Mouse (Mus musculus) A20 (cell line): Measurements from ENCODE around the gene Prr5l.

Experiments used
- DNase-seq: peaks from one replicate; pipeline ENCODE4 v3.0.0-alpha.2; 2011; ENCODE audit warnings: low read depth, low spot score

Prr5l gene

GRCm38 (mm10) chr2:101882998-101883397 is at the start of gene Prr5l:
TSS of gene Prr5l (minus strand) at chr2:101883027.
- no peak for DNase-seq

DNA sequence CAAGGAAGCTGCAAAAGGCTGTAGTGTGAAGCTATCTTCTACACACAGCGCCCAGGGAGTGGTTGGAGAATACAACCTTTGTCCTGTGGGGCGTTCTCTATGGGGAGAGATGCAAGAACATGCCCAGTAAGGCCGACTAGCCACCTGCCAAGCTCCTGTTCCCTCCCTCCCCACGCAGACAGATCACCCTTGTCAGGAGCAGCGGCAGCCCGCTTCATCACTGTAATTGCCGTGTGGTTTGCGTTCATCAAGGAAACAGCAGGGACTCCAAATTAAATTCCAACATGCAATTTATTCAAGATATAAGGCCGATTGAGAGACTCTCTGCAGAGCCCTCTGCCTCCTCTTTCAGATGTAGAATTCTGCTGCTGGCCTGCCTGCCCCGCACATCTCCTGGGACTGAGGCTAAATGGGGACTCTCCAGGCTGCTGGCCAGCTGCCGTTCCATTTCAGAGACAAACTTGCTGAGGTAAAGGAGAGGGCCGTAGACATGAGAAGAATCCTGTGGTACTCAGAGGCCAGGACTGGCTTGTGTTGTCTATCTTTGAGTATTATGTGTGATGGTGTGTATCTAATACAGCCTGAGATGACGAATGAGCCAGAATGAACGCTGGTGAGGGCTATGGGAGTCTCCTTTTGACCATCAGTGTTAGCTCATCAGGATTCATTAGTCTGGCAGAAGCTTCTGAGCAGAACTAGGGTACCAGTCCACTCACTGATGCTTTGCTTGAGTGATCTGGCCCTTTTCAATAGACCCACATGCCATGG is 49.5 kb upstream of the Prr5l start:
- DNase-seq: no peak

GRCm38 (mm10) chr2:101925591-101926188 is 42.9 kb upstream of the Prr5l start:
- no peak for DNase-seq

GRCm38 (mm10) chr2:101925183-101925582 is 42.4 kb upstream of the Prr5l start:
- DNase-seq: no peak

- DNase-seq: no peak
These were observed 40.4 kb upstream of the Prr5l start for GRCm38 (mm10) chr2:101923181-101923580.

DNA sequence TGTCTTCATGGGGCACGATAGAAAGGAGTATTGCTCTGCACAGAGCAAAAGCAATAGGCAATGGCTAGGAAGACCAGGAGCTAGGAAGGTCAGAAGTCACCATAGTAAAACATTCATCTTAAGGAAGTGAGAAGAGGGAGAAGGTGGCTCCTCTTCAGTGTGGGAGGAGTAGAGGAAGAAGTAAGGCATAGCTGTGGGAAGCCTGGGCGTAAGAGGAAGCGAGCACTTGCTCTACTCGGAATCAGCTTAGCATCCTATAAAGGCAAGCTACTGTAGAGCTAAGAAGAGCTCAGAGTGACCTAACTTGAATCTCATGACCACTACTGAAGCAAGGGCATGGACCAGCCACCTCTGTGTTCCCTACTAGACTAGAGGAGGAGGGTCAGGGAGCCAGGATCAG is 39.5 kb upstream of the Prr5l start:
- peak; percentile 16 for DNase-seq

DNA sequence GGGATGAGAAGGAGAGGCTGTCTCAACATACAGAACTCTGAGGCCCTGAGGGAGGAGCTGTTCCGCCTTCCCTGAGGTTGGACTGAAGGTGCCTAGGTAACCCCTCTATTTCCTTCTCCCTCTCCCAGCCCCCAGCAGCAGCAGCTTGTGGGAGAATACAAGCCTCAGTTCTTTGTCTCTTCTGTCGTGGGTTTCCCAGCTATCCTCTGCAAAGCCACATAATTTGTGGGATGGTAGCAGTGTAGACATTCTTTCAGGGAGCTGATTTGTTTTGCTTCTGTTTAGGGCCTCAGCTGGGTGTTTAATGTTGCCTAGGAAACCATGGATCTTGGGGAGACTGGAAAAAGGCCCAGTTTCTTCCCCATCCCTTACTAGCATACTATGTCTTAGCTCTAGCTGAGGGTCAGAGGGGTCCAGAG is 37.3 kb upstream of the Prr5l start:
- no peak for DNase-seq

DNA sequence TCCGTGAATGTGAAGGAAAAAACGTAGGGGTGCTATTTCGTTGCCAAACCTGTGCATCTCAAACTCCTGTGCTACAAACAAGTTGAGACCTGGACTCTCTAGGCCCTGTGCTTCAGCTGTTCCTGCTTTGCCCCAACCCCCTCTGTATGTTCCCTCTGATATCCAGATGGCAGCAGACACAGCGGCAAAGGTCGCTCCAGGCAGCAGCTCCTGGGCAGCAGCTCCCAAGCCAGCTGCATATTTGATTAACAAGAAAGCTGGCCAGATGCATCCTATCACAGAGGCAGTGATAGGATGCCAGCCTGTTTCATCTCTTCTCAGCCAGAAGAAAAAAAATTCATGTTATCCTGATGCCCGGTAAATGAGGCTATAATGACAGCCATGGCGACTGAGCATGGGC is 35.7 kb upstream of the Prr5l start:
- no peak for DNase-seq

- DNase-seq: no peak
These were observed 26.7 kb upstream of the Prr5l start for GRCm38 (mm10) chr2:101909326-101910080.

GRCm38 (mm10) chr2:101908773-101909172 is 25.9 kb upstream of the Prr5l start:
- DNase-seq: no peak

DNA sequence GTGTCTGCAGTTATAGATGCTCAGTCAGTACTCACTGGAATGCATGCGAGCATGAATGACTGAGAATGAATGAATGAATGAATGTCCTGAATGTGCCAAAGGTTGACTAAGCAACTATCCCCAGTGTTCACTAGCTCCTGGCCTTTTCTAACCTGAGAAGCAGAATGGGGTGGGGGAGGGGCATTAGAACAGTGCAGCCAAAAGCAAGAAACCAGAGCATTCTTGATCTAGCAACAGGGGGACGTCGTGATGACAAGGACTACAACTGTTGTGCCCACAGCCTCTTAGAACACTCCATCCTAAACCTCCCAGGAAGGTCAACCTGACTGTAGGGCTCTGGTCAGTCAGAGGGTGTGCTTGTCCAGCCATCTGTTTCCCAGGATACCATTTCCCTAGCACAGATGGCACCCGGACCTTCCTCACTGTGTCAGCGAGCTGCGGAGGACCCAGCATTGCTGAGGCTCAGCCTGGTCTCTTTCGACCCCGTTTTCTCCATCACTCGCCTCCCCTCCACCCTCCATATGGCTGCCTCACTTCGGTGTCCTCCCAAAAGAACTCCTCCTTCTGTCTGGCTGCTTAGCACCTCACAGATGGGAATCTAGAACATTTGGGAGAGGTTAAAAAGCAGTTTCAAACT is 24.7 kb upstream of the Prr5l start:
- no peak for DNase-seq

DNA sequence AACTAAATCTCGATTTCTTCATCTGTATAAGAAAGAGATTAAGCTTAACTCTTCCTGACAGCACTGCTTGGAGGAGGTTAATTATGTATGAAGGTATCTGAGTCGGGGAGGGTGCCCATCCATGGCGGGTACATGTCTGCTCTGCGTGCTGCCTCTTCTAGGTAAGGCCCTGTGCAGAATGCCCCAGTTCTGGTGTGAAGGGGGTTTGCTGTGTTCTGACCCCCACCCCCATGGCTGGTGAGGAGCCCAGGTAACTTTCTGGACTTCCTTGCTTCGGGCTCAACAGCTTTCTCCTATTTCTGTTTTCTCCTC is 23.5 kb upstream of the Prr5l start:
- no peak for DNase-seq

- peak; percentile 66 for DNase-seq
These were observed 22.9 kb upstream of the Prr5l start for GRCm38 (mm10) chr2:101905534-101906378.

- DNase-seq: no peak
These were observed 19.4 kb upstream of the Prr5l start for GRCm38 (mm10) chr2:101902196-101902595.

GRCm38 (mm10) chr2:101896425-101897204 is 13.8 kb upstream of the Prr5l start:
- no peak for DNase-seq

DNA sequence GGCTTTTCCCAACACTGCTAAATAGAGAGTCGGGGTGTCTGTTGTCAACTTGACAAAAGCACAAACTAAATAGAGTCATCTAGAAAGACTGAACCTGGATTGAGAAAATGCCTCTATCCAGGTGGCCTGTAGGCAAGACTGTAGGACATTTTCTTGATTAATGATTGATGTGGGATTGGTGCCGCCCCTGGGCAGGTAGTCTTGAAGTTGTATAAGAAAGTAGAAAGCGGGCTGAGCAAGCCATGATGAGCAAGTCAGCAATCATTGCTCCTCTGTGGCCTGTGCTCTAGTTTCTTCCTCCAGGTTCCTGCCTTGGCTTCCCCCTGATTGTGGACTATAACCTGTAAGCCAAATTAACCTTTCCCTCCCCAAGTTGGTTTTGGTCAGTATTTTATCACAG is 11.3 kb upstream of the Prr5l start:
- no peak for DNase-seq

GRCm38 (mm10) chr2:101891143-101891542 is 8.3 kb upstream of the Prr5l start:
- no peak for DNase-seq

- no peak for DNase-seq
These were observed 6.1 kb upstream of the Prr5l start for GRCm38 (mm10) chr2:101888886-101889285.

DNA sequence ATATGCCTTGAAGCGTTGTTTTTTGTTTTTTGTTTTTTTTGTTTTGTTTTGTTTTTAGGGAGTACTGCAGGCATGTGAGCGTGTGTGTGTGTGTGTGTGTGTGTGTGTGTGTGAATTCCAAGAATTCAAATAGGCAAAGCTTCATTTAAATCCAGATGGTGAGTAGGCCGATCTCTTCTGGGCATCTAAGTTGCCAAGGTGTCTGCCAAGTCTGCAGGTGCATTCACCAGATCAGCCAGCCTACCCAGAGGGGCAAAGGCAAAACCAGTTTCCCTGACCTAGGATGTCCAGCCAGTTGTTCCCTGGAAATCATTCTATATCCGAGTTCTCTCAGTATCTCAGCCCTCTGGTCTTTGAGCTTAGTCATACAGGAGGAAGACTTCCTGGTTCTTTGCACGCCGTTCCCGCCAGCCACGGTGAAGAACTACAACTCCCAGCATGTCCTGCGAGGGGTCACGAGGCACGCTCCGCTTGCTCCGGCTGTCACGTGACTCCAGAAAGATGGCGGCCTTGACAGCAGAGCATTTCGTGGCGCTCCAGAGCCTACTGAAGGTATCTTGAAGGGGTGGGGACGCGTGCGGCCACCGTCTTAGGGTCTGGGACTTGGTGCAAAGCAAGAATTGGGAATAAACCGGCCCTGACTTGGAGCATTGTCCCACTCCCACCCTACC is 3.1 kb upstream of the Prr5l start, which contains the start of gene Commd9:
Gene Commd9 (plus strand): TSS at position 480 of the 671 bp plus-strand sequence.
- DNase-seq: peak; percentile 94

- DNase-seq: no peak
These were observed 1.5 kb upstream of the Prr5l start for GRCm38 (mm10) chr2:101884286-101884685.
